Mouse (Mus musculus) myocyte (in vitro differentiated cells): Measurements from ENCODE around the gene Smu1. TPM values are rescaled to one million over a fixed set of nuclear protein-coding genes. Genes with fewer than 3 reads are reported as not detected.

Experiments used
- H3K27me3 ChIP-seq: one replicate; pipeline ENCODE4 v1.6.1; 2011; ENCODE audit not compliant: control insufficient read depth, insufficient read depth, insufficient read length
- H3K36me3 ChIP-seq: one replicate; pipeline ENCODE4 v1.6.1; 2011; ENCODE audit not compliant: control insufficient read depth, insufficient read depth
- H3K4me2 ChIP-seq: one replicate; pipeline ENCODE4 v1.6.1; 2011; ENCODE audit warnings: low read depth, control low read depth
- H3K4me3 ChIP-seq: one replicate; pipeline ENCODE4 v1.5.1; 2011; ENCODE audit warnings: mild to moderate bottlenecking, control low read depth, moderate library complexity
- H3K79me2 ChIP-seq: one replicate; pipeline ENCODE4 v1.6.1; 2011; ENCODE audit not compliant: control insufficient read depth, insufficient read depth
- H3ac ChIP-seq: one replicate; pipeline ENCODE4 v1.6.1; 2011; ENCODE audit not compliant: control insufficient read depth, insufficient read length
- CEBPB ChIP-seq: IDR thresholded peaks from 2 replicates; pipeline ENCODE4 v1.6.1; 2011; ENCODE audit warnings: mild to moderate bottlenecking, moderate library complexity; ENCODE audit not compliant: poor library complexity, insufficient read depth, severe bottlenecking
- E2F4 ChIP-seq: IDR thresholded peaks from one replicate; pipeline ENCODE4 v1.6.1; 2011; ENCODE audit warnings: mild to moderate bottlenecking, control low read depth, moderate library complexity; ENCODE audit not compliant: insufficient read depth
- MAX ChIP-seq: IDR thresholded peaks from one replicate; pipeline ENCODE4 v1.6.1; 2011; ENCODE audit warnings: low read depth, mild to moderate bottlenecking, control low read depth
- MYOD1 ChIP-seq, 3 experiments: IDR thresholded peaks; one replicate each; pipeline ENCODE4 v1.6.1; 2011; ENCODE audit warnings: control low read depth in 2 of 3, low read depth in 2 of 3, mild to moderate bottlenecking in 2 of 3, moderate library complexity in 1 of 3; ENCODE audit not compliant: insufficient read length in 2 of 3, control insufficient read depth in 1 of 3
- MYOG ChIP-seq, 3 experiments: IDR thresholded peaks; one replicate each; pipeline ENCODE4 v1.6.1; 2011; ENCODE audit warnings: control low read depth in 2 of 3, low read depth in 2 of 3, mild to moderate bottlenecking in 2 of 3; ENCODE audit not compliant: insufficient read length in 2 of 3, control insufficient read depth in 1 of 3, insufficient read depth in 1 of 3
- POLR2A ChIP-seq: IDR thresholded peaks from one replicate; pipeline ENCODE4 v1.6.1; 2011; ENCODE audit warnings: low read depth, mild to moderate bottlenecking, control low read depth, moderate library complexity; ENCODE audit not compliant: insufficient read length
- POLR2AphosphoS2 ChIP-seq: IDR thresholded peaks from one replicate; pipeline ENCODE4 v1.6.1; 2011; ENCODE audit warnings: low read depth, control low read depth; ENCODE audit not compliant: insufficient read length
- REST ChIP-seq: IDR thresholded peaks from one replicate; pipeline ENCODE4 v1.6.1; 2011; ENCODE audit warnings: mild to moderate bottlenecking, control low read depth, moderate library complexity; ENCODE audit not compliant: insufficient read depth, insufficient read length
- SRF ChIP-seq: IDR thresholded peaks from one replicate; pipeline ENCODE4 v1.6.1; 2011; ENCODE audit warnings: low read depth; ENCODE audit not compliant: control insufficient read depth, insufficient read length
- TCF12 ChIP-seq: IDR thresholded peaks from one replicate; pipeline ENCODE4 v1.6.1; 2011; ENCODE audit warnings: mild to moderate bottlenecking, control low read depth; ENCODE audit not compliant: poor library complexity, insufficient read depth, severe bottlenecking
- TCF3 ChIP-seq: IDR thresholded peaks from one replicate; pipeline ENCODE4 v1.6.1; 2011; ENCODE audit warnings: low read depth, control low read depth; ENCODE audit not compliant: insufficient read length
- USF1 ChIP-seq: IDR thresholded peaks from one replicate; pipeline ENCODE4 v1.6.1; 2011; ENCODE audit warnings: low read depth, mild to moderate bottlenecking, control low read depth, moderate library complexity
- polyA plus RNA-seq: library from polyadenylated mRNA; unstranded; fragments of >200 nt; fragmentation: generic; extraction: Trizol; gene quantifications from one replicate; pipeline ENCODE4 v1.2.1, GENCODE M21; 2012; ENCODE audit warnings: missing spikeins

The Smu1 gene
- polyA plus RNA-seq = 67.5 TPM

DNA sequence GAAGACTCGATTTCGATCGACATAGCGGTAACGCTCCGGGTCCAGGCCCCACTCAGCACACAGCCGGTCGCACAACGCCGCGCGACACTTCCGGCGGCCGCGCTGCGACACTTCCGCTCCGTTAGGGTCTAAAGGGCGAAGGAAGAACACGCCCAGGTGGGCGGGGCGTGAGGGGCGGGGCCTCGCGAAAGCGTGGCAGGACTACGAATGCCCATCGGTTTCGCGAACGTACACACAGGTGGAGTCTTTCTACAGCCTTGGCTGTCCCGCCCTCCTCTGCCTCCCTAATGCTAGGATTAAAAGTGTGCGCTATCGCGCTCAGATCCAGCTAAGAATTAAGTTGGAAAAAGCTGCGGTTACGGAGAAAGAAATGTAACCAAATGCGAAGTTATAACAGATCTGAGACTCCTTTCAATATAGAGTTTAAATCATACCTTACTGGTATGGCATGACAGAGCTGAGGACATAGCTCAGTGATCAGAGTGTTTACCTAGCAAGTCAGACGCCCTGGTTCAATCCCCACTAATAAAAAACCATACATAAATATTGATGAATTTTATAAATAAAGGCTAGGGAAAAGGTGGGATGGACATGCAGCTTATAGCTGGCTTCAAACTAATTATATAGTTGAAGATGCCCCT, at the start of gene Smu1:
TSS of gene Smu1 (minus strand) at position 144 of the 641 bp plus-strand sequence.
- peaks cover 14% of the 10 kb centered on the region for H3K27me3 ChIP-seq
- peaks cover 24% of the 10 kb centered on the region for H3K79me2 ChIP-seq
- peak within 1 kb of the TSS; percentile 88 for H3K4me2 ChIP-seq
- H3K4me3 ChIP-seq = peak within 1 kb of the TSS; percentile 66
- no peak for TF ChIP-seq E2F4
- peak; percentile 89 for TF ChIP-seq SRF
- no peak for TF ChIP-seq MAX
- TF ChIP-seq POLR2AphosphoS2 = peak; percentile 83
- no peak for TF ChIP-seq TCF3
- peak; percentile 86 for TF ChIP-seq POLR2A
- peak in 1 of 3 experiments; percentile 46 for TF ChIP-seq MYOD1 (IDR thresholded peaks at IDR 0.05; ENCODE audit: control insufficient read depth in 1 of 3, insufficient read length in 2 of 3, low read depth in 2 of 3)
- TF ChIP-seq MYOG (IDR thresholded peaks at IDR 0.05; ENCODE audit: control insufficient read depth in 1 of 3, insufficient read depth in 1 of 3, insufficient read length in 2 of 3, low read depth in 2 of 3) = peak in 1 of 3 experiments; percentile 53
- TF ChIP-seq REST = no peak
- no peak for TF ChIP-seq CEBPB
- TF ChIP-seq TCF12 = no peak
- H3K36me3 ChIP-seq = peaks cover 25% of the 10 kb centered on the region
- peak within 1 kb of the TSS; percentile 82 for H3ac ChIP-seq

DNA sequence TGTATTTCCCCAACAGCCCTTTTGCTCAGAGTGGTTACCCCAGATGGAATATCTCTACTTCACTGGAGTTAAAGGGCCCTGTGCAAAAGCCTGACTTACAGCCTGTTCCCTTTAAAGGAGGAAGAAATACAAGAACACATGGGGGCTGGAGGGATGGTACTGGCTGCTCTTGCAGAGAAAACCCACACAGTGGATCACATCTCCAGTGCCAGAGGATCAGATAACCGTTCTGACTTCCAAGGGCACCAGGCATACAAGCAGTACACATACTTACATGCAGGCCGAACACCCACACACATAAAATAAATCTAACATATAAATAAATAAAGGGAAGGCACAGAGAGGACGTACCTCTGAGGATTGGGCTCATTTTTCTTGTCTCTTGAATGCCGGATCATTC, 49.7 kb upstream of the Smu1 start:
- Histone ChIP-seq H3ac (no peak overlapping the region), H3K4me2 (no peak overlapping the region), H3K27me3 (no peaks in the 10 kb centered on the region), H3K4me3 (no peak overlapping the region), H3K79me2 (peaks cover 4% of the 10 kb centered on the region), H3K36me3 (peaks cover 57% of the 10 kb centered on the region)
- no peak for TF ChIP-seq TCF3
- no peak for TF ChIP-seq MAX
- TF ChIP-seq MYOG (IDR thresholded peaks at IDR 0.05; ENCODE audit: control insufficient read depth in 1 of 3, insufficient read depth in 1 of 3, insufficient read length in 2 of 3, low read depth in 2 of 3) = no peak
- TF ChIP-seq E2F4 = no peak
- no peak for TF ChIP-seq SRF
- TF ChIP-seq USF1 = no peak
- TF ChIP-seq POLR2AphosphoS2 = no peak
- no peak for TF ChIP-seq REST
- no peak for TF ChIP-seq POLR2A

DNA sequence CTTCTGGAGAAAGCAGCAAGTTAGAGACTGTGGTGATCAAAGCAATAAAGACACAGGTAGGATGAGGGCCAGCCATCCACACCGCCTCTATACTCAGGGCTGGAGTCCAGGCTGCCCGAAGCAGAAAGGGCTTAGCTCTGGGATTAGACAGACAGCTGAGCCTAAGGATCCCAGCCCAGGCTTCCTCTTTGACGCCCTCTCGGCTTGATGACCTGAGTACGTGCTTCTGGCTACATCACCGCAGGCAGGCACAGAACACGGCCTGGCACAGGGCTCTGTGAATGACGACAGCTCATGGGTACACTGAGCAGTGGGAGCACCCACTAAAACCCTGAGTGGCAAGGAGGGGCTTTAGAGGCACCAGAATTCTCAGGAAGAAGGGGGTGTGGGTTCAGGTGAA, 47.7 kb upstream of the Smu1 start:
- Histone ChIP-seq H3K27me3 (no peaks in the 10 kb centered on the region), H3K36me3 (peaks cover 38% of the 10 kb centered on the region), H3K4me2 (no peak overlapping the region), H3K79me2 (peaks cover 4% of the 10 kb centered on the region), H3K4me3 (no peak overlapping the region), H3ac (no peak overlapping the region)
- TF ChIP-seq TCF12 (no peak), POLR2A (no peak), MYOD1 (IDR thresholded peaks at IDR 0.05; ENCODE audit: control insufficient read depth in 1 of 3, insufficient read length in 2 of 3, low read depth in 2 of 3) (no peak), POLR2AphosphoS2 (no peak), REST (no peak)

DNA sequence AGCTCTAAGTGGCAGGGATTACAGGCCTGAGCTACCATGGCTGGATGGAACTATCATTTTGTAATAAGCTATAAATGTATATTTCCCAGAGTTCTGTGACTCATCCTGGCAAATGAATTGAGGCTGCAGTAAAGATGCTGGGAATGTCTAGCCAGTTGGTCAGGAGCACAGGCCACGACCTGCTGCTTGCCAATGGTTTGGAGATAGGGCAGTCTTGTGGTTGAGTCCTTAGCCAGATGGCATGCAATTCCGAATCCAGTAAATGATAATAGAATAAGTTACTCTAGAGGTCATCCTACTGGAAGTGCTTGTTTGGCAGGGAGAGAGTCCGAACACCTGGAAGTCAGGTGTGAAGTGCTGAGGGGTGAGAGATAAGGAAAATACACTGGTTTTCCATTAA, 45.1 kb upstream of the Smu1 start:
- H3K36me3 ChIP-seq = peaks cover 35% of the 10 kb centered on the region
- no peak overlapping the region for H3ac ChIP-seq
- no peaks in the 10 kb centered on the region for H3K27me3 ChIP-seq
- peak overlapping the region; percentile 21 for H3K4me2 ChIP-seq
- no peak overlapping the region for H3K4me3 ChIP-seq
- TF ChIP-seq SRF = no peak
- TF ChIP-seq USF1 = no peak
- peak in 2 of 3 experiments; percentile 61 to 86 for TF ChIP-seq MYOD1 (IDR thresholded peaks at IDR 0.05; ENCODE audit: control insufficient read depth in 1 of 3, insufficient read length in 2 of 3, low read depth in 2 of 3)
- no peak for TF ChIP-seq E2F4
- TF ChIP-seq MYOG (IDR thresholded peaks at IDR 0.05; ENCODE audit: control insufficient read depth in 1 of 3, insufficient read depth in 1 of 3, insufficient read length in 2 of 3, low read depth in 2 of 3) = peak; percentile 64 to 92 (median 86)
- TF ChIP-seq TCF12 = peak; percentile 76
- 0 out of 2 replicates have a peak, but pooled peaks have one; percentile 2 for TF ChIP-seq CEBPB
- TF ChIP-seq REST = no peak
- no peak for TF ChIP-seq POLR2AphosphoS2
- TF ChIP-seq TCF3 = peak; percentile 68
- no peak for TF ChIP-seq MAX
- TF ChIP-seq POLR2A = no peak
- peaks cover 4% of the 10 kb centered on the region for H3K79me2 ChIP-seq
